Mouse (Mus musculus) heart, adult 2 months (tissue): Measurements from ENCODE around the gene Slc35f2. TPM values are rescaled to one million over a fixed set of nuclear protein-coding genes. Genes with fewer than 3 reads are reported as not detected.

Experiments used
- DNase-seq, 2 experiments: peaks; one replicate each; pipeline ENCODE4 v3.0.0; 2021
- H3K27ac ChIP-seq: fragments of 200-600 bp; 2 replicates; pipeline ENCODE4 v1.8.1; 2022
- H3K27me3 ChIP-seq: fragments of 200-500 bp; 2 replicates; pipeline ENCODE4 v1.6.1; 2012; ENCODE audit warnings: mild to moderate bottlenecking, low read length, inconsistent platforms, mixed read lengths; ENCODE audit not compliant: control insufficient read depth, insufficient read depth
- H3K36me3 ChIP-seq: fragments of 200-500 bp; 2 replicates; pipeline ENCODE4 v1.6.1; 2012; ENCODE audit warnings: low read length, inconsistent platforms; ENCODE audit not compliant: control insufficient read depth, insufficient read depth
- H3K4me1 ChIP-seq: fragments of 200-500 bp; 2 replicates; pipeline ENCODE4 v1.6.1; 2011; ENCODE audit warnings: low read length; ENCODE audit not compliant: control insufficient read depth, insufficient read depth
- H3K4me3 ChIP-seq: fragments of 200-600 bp; 2 replicates; pipeline ENCODE4 v1.8.1; 2022
- H3K79me2 ChIP-seq: fragments of 200-500 bp; replicated peaks from 2 replicates; pipeline ENCODE4 v1.6.1; 2012; ENCODE audit warnings: mild to moderate bottlenecking, inconsistent platforms, low read length, moderate library complexity, mixed read lengths; ENCODE audit not compliant: control insufficient read depth, insufficient read depth
- H3K9ac ChIP-seq: fragments of 200-500 bp; 2 replicates; pipeline ENCODE4 v1.6.1; 2012; ENCODE audit warnings: low read depth, mild to moderate bottlenecking, control low read depth, inconsistent platforms, low read length, mixed read lengths
- CTCF ChIP-seq: fragments of 200-600 bp; IDR thresholded peaks from 2 replicates; pipeline ENCODE4 v1.8.1; 2022; ENCODE audit warnings: antibody characterized with exemption, mild to moderate bottlenecking, moderate library complexity
- EP300 ChIP-seq: fragments of 200-500 bp; IDR thresholded peaks from 2 replicates; pipeline ENCODE4 v1.6.1; 2011; ENCODE audit warnings: low read depth, low read length, control low read depth; ENCODE audit not compliant: insufficient read depth
- POLR2A ChIP-seq: fragments of 200-500 bp; IDR thresholded peaks from 2 replicates; pipeline ENCODE4 v1.6.1; 2011; ENCODE audit warnings: mild to moderate bottlenecking, low read depth, low read length, control low read depth; ENCODE audit not compliant: insufficient read depth
- WGBS: fragments of 180-500 bp; shearing (Covaris S2); methylation state at CpG from one replicate; pipeline ENCODE4 v1.1.7; 2018; 5-methylcytosine and 5-hydroxymethylcytosine counted together
- intact Hi-C: fragments of 180-260 bp; cut with DNase I; formaldehyde crosslinking; loops from one replicate; pipeline ENCODE4 v1.15.1; 2025
- long read RNA-seq: library from polyadenylated mRNA; stranded (forward); transcript quantifications from one replicate; pipeline ENCODE4 v2.0.0, GENCODE M21; 2021
- polyA plus RNA-seq: library from polyadenylated mRNA; depleted of rRNA; stranded (reverse); fragments of >200 nt; gene quantifications from 2 replicates; pipeline ENCODE4 v1.2.3, GENCODE M21; 2012; rRNA removed
- total RNA-seq, 2 experiments: library from RNA; stranded (reverse); gene quantifications; 2 replicates each; pipeline ENCODE4 v1.2.3; 2021

Slc35f2 gene
- total RNA-seq (under 1 TPM; 0.10 to 0.14 TPM), polyA plus RNA-seq (0.23 and 0.26 TPM in 2 replicates)
- long read RNA-seq, result 0 reads

GRCm38 (mm10) chr9:53771344-53772021 is at the start of gene Slc35f2:
TSS of gene Slc35f2 (plus strand) at chr9:53771538.
- H3K4me3 ChIP-seq, result peak within 1 kb of the TSS; percentile 53
- WGBS, result under 1% methylated on average over 50 of the region's 50 CpGs
- TF ChIP-seq CTCF (no peak), EP300 (no peak), POLR2A (no peak)
- H3K27me3 ChIP-seq, result peaks cover 3% of the 10 kb centered on the region
- 0 out of 2 replicates have a peak within 1 kb of the TSS, but pooled peaks have one; percentile 7 for H3K9ac ChIP-seq
- peak; percentile 31 to 45 for DNase-seq
- no peak within 1 kb of the TSS for H3K27ac ChIP-seq
- no peaks in the 10 kb centered on the region for H3K36me3 ChIP-seq
- no peaks in the 10 kb centered on the region for H3K79me2 ChIP-seq
- H3K4me1 ChIP-seq, result no peaks in the 10 kb centered on the region
- intact Hi-C loops, result no loop called here

DNA sequence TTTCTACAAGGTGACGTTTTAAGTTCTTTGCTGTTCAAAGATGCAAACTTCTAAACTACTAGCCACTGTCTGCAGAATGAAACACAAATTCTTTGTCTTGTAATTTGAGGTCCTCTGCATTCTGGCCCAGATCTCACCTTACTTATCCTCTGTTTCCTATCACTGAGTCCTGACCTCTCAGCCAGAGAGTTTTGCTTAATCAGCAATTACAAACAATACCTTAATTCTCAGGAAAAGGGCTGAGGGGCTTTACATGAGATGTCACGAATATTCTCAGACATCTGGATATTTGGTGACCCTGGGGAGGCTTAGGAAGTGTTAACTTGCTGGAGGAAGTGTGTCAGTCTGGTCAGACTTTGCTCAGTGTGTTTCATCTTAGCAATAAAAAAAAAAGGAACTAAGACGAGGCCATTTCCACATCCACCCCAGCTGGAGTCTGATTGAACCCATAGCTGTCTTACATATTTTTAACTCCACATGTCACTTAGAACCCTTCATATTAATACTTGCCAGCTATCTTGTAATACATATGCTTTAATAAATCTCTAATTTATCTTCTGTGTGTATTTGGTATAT is 30.4 kb upstream of the Slc35f2 start:
- Histone ChIP-seq H3K9ac (no peak overlapping the region), H3K27me3 (no peaks in the 10 kb centered on the region), H3K4me3 (no peak overlapping the region), H3K79me2 (no peaks in the 10 kb centered on the region), H3K4me1 (no peaks in the 10 kb centered on the region), H3K36me3 (no peaks in the 10 kb centered on the region), H3K27ac (no peak overlapping the region)
- 36% methylated on average over 3 of the region's 3 CpGs for WGBS
- TF ChIP-seq EP300, result no peak
- TF ChIP-seq CTCF, result no peak
- TF ChIP-seq POLR2A, result no peak
- intact Hi-C loops, result no loop called here
- DNase-seq, result no peak

DNA sequence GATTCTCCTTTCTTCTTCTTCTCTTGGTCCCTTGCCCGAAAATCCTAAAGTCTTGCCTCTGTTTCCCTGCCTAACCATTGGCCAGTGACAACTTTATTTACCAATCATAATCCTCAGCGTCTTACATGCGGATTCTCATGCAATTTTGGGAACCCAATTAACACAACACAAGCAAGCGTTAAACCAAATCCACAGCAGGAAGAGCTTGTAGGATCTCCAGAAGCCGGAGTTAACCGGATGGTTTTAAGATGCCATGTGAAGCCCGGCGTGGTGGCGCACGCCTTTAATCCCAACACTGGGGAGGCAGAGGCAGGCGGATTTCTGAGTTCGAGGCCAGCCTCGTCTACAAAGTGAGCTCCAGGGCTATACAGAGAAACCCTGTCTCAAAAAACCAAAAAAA is 20.9 kb upstream of the Slc35f2 start:
- H3K27ac ChIP-seq, result no peak overlapping the region
- WGBS, result 80% methylated on average over 13 of the region's 13 CpGs
- no peaks in the 10 kb centered on the region for H3K36me3 ChIP-seq
- H3K9ac ChIP-seq, result no peak overlapping the region
- H3K4me3 ChIP-seq, result no peak overlapping the region
- H3K79me2 ChIP-seq, result no peaks in the 10 kb centered on the region
- peaks cover 1% of the 10 kb centered on the region; the same call in 1 of the 2 replicates for H3K27me3 ChIP-seq
- intact Hi-C loops, result no loop called here
- TF ChIP-seq EP300 (no peak), CTCF (no peak), POLR2A (no peak)
- no peak for DNase-seq
- no peaks in the 10 kb centered on the region for H3K4me1 ChIP-seq

DNA sequence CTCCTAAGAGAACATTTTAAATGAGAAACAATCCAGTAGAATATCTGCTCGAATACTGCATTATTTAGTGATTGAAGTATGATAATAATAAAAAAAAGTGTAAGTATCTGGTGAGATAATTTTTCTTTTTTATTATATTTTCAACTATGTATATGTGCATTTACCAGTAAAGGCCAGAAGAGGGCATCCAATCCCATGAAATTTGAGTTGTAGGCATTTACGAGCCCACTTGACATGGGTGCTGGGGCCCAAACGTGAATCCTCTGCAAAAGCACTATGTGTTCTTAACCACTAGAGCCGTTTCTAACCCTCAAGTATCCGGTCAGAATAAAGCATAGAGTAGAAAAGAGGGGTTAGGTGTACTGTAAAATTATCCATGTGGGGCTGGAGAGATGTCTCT is 20.4 kb upstream of the Slc35f2 start:
- H3K9ac ChIP-seq, result no peak overlapping the region
- H3K27ac ChIP-seq, result no peak overlapping the region
- no peak overlapping the region for H3K4me3 ChIP-seq
- TF ChIP-seq EP300 (no peak), POLR2A (no peak), CTCF (peak; percentile 51)
- no peaks in the 10 kb centered on the region for H3K79me2 ChIP-seq
- DNase-seq, result no peak
- H3K27me3 ChIP-seq, result peaks cover 1% of the 10 kb centered on the region; the same call in 1 of the 2 replicates
- WGBS, result 41% methylated on average over 5 of the region's 5 CpGs
- H3K4me1 ChIP-seq, result no peaks in the 10 kb centered on the region
- intact Hi-C loops, result no loop called here
- H3K36me3 ChIP-seq, result no peaks in the 10 kb centered on the region

DNA sequence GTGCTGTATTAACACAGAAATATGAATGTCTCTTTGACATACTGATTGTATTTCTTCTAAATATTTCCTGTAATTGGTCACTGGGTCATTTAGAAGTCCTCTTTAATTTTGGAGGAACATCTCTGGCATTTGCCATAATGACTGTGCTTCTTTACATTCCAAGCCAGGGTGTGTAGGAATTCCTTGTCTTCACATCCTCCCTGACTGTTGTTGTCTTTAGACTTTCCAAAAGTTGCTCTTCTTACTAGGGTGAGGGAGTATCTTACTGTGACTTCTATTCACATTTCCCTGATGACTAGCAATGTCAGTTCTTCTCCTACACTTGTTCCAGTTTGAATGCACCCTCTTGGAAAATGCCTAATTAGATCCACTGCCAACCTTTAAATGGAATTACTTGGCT is 16.5 kb upstream of the Slc35f2 start:
- intact Hi-C loops, result no loop called here
- no peak for TF ChIP-seq EP300

GRCm38 (mm10) chr9:53758142-53758541 is 13.2 kb upstream of the Slc35f2 start:
- Histone ChIP-seq H3K4me3 (no peak overlapping the region), H3K9ac (no peak overlapping the region), H3K27me3 (peaks cover 1% of the 10 kb centered on the region; the same call in 1 of the 2 replicates), H3K27ac (no peak overlapping the region), H3K4me1 (no peaks in the 10 kb centered on the region), H3K79me2 (no peaks in the 10 kb centered on the region), H3K36me3 (no peaks in the 10 kb centered on the region)
- WGBS, result 73% methylated on average over 2 of the region's 2 CpGs
- DNase-seq, result no peak
- intact Hi-C loops, result no loop called here
- TF ChIP-seq POLR2A (no peak), EP300 (no peak), CTCF (no peak)

More for the DNA sequence above, 16.5 kb upstream of the Slc35f2 start:
- Histone ChIP-seq H3K27ac (no peak overlapping the region), H3K4me3 (no peak overlapping the region), H3K27me3 (peaks cover 1% of the 10 kb centered on the region; the same call in 1 of the 2 replicates), H3K4me1 (no peaks in the 10 kb centered on the region), H3K9ac (no peak overlapping the region), H3K79me2 (no peaks in the 10 kb centered on the region), H3K36me3 (no peaks in the 10 kb centered on the region)
- no peak for DNase-seq
